Mouse (Mus musculus): ENCODE results near the gene Klf12.

- TF ChIP-seq CTCF (IDR thresholded peaks at IDR 0.05; ENCODE audit: low read depth), result no peak
- TF ChIP-seq EP300 (IDR thresholded peaks at IDR 0.05; ENCODE audit: low read depth), result no peak
These were observed 398.9 kb downstream of the Klf12 start for GRCm38 (mm10) chr14:99885562-99885961.
